Mouse (Mus musculus) hindbrain, embryonic 10.5 days (tissue): Measurements from ENCODE around the gene Lmna. TPM values are rescaled to one million over a fixed set of nuclear protein-coding genes. Genes with fewer than 3 reads are reported as not detected.

Experiments
- DNase-seq: peaks from one replicate; pipeline ENCODE4 v3.0.0-alpha.2; 2017; ENCODE audit warnings: low spot score
- H3K27ac ChIP-seq: fragments of 300-500 bp; sonication (generic); 2 replicates; pipeline ENCODE4 v1.5.1; 2016; ENCODE audit warnings: mild to moderate bottlenecking, moderate library complexity
- H3K27me3 ChIP-seq: fragments of 300-500 bp; sonication (generic); 2 replicates; pipeline ENCODE4 v1.6.1; 2016; ENCODE audit warnings: mild to moderate bottlenecking; ENCODE audit not compliant: poor library complexity, insufficient read depth, severe bottlenecking
- H3K36me3 ChIP-seq: fragments of 300-500 bp; sonication (generic); 2 replicates; pipeline ENCODE4 v1.6.1; 2016; ENCODE audit warnings: mild to moderate bottlenecking, moderate library complexity
- H3K4me1 ChIP-seq: fragments of 300-500 bp; sonication (generic); replicated peaks from 2 replicates; pipeline ENCODE4 v1.6.1; 2016; ENCODE audit warnings: mild to moderate bottlenecking
- H3K4me3 ChIP-seq: fragments of 300-500 bp; sonication (generic); 2 replicates; pipeline ENCODE4 v1.5.1; 2016; ENCODE audit warnings: mild to moderate bottlenecking, moderate library complexity
- H3K9me3 ChIP-seq: fragments of 300-500 bp; sonication (generic); 2 replicates; pipeline ENCODE4 v1.6.1; 2016; ENCODE audit warnings: mild to moderate bottlenecking, moderate library complexity
- WGBS: fragments of 180-500 bp; shearing (Covaris S2); methylation state at CpG from one replicate; pipeline ENCODE4 v1.1.7; 2016; 5-methylcytosine and 5-hydroxymethylcytosine counted together
- polyA plus RNA-seq: library from polyadenylated mRNA; unstranded; fragments of >200 nt; fragmentation: Nextera tagmentation; extraction: Ambion mirVana; gene quantifications from 2 replicates; pipeline ENCODE4 v1.2.1, GENCODE M21; 2016

The Lmna gene
- polyA plus RNA-seq: 13.4 and 24.0 TPM in 2 replicates

GRCm38 (mm10) chr3:88509692-88510420 is at the start of gene Lmna:
Lmna (minus strand) TSS chr3:88509956.
- Histone ChIP-seq H3K27me3 (peaks cover 6% of the 10 kb centered on the region), H3K36me3 (no peaks in the 10 kb centered on the region), H3K9me3 (no peaks in the 10 kb centered on the region), H3K27ac (peak within 1 kb of the TSS; percentile 87), H3K4me3 (peak within 1 kb of the TSS; percentile 54), H3K4me1 (peaks cover 58% of the 10 kb centered on the region)
- WGBS: under 1% methylated on average over 31 of the region's 31 CpGs
- DNase-seq: peak; percentile 92

GRCm38 (mm10) chr3:88556616-88557015 is 46.9 kb upstream of the Lmna start:
- no peaks in the 10 kb centered on the region for H3K27me3 ChIP-seq
- no peak for DNase-seq
- WGBS: 95% methylated on average over 8 of the region's 8 CpGs
- H3K36me3 ChIP-seq: peaks cover 66% of the 10 kb centered on the region
- no peaks in the 10 kb centered on the region for H3K9me3 ChIP-seq
- H3K4me1 ChIP-seq: peaks cover 38% of the 10 kb centered on the region
- H3K4me3 ChIP-seq: no peak overlapping the region
- H3K27ac ChIP-seq: no peak overlapping the region

DNA sequence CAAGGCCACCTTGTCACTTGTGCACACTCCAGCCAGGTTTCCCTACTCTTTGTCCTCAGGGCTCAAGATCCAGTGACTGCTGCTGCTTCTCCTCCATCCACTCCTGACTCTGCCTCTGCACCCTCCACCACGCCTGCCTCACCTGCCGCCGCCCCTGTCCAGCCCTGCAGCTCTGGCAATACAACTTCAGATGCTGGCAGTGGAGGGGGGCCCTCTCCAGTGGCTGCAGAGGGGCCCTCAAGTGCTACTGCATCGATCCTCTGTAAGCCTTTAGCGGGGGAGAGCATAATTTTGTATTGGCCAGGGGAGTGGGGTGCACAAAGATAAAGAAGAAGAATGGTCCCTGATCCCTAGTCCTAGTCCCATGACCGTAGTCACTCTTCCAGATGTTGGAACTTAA is 46.0 kb upstream of the Lmna start:
- no peak for DNase-seq
- Histone ChIP-seq H3K9me3 (no peaks in the 10 kb centered on the region), H3K27ac (no peak overlapping the region; the same call in 1 of the 2 replicates), H3K4me1 (peaks cover 42% of the 10 kb centered on the region), H3K4me3 (peak overlapping the region; percentile 93), H3K27me3 (no peaks in the 10 kb centered on the region), H3K36me3 (peaks cover 57% of the 10 kb centered on the region)
- WGBS: 98% methylated on average over 6 of the region's 6 CpGs

GRCm38 (mm10) chr3:88555069-88555605 is 45.4 kb upstream of the Lmna start:
- no peaks in the 10 kb centered on the region for H3K9me3 ChIP-seq
- WGBS: 84% methylated on average over 5 of the region's 5 CpGs
- H3K4me3 ChIP-seq: peak overlapping the region; percentile 93
- no peaks in the 10 kb centered on the region for H3K27me3 ChIP-seq
- H3K36me3 ChIP-seq: peaks cover 51% of the 10 kb centered on the region
- H3K4me1 ChIP-seq: peaks cover 45% of the 10 kb centered on the region
- peak overlapping the region; percentile 57 for H3K27ac ChIP-seq
- DNase-seq: no peak

DNA sequence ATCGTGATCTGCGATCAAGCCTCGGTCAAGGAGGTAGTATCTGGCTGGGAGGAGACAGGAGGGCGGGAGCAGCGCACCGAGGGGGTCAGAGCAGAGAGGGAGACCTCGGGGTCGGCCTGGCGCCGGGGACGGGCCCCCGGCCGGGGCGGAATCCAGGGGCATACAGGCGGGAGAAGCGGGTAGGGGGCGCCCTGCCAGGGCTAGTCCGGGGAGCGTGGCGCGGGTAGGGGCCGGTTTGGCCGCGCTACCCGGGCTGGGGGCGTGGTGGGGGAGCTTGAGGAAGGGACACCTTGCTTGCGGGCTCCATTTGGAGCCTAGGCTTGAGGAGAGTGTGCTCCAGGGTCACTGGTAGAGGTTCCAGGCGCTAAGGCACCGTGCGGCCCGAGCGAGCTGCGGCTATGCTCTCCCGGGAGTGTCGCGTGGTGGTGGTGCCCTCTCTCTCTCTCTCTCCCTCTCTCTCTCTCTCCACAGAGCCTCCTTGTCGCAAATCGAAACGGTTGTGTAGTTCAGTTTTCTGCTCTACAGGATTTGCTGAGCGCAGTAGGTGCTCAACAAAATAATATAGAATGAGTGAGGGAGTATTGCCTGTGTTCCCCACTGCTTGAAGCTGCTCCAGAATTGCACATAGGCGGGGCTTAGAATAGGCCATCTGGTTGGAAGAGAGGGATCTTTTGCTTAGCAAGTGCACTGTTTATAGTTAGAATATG is 44.3 kb upstream of the Lmna start:
- Histone ChIP-seq H3K4me3 (peak overlapping the region; percentile 93), H3K36me3 (peaks cover 40% of the 10 kb centered on the region), H3K9me3 (no peaks in the 10 kb centered on the region), H3K27me3 (no peaks in the 10 kb centered on the region), H3K4me1 (peaks cover 45% of the 10 kb centered on the region), H3K27ac (peak overlapping the region; percentile 98)
- no peak for DNase-seq
- WGBS: under 1% methylated on average over 41 of the region's 41 CpGs

DNA sequence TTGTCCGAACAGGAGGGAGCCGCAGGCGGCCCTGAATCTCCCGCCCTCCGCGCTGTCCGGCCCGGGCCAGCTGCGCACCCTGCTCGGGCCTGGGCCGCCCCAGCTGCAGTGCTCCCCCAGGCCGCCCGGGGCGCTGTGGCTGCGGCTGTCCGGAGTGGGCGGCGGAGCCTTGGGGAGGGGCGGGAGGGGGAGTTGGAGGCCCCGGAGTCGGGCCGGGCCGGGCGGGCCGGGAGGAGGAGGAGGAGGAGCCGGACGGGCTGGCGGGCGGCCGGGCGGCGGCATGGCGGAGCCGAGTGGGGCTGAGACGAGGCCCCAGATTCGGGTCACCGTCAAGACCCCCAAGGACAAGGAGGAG is 43.7 kb upstream of the Lmna start, which contains the start of gene Ubqln4:
TSS of gene Ubqln4 (plus strand) at position 234 of the 355 bp plus-strand sequence.
- Histone ChIP-seq H3K9me3 (no peaks in the 10 kb centered on the region), H3K36me3 (peaks cover 35% of the 10 kb centered on the region), H3K4me3 (peak within 1 kb of the TSS; percentile 93), H3K4me1 (peaks cover 45% of the 10 kb centered on the region), H3K27ac (peak within 1 kb of the TSS; percentile 98), H3K27me3 (no peaks in the 10 kb centered on the region)
- DNase-seq: peak; percentile 93
- under 1% methylated on average over 35 of the region's 37 CpGs for WGBS

- no peaks in the 10 kb centered on the region for H3K9me3 ChIP-seq
- no peaks in the 10 kb centered on the region for H3K27me3 ChIP-seq
- H3K36me3 ChIP-seq: peaks cover 29% of the 10 kb centered on the region
- H3K27ac ChIP-seq: peak within 1 kb of the TSS; percentile 98
- DNase-seq: peak; percentile 97
- under 1% methylated on average over 48 of the region's 48 CpGs for WGBS
- H3K4me1 ChIP-seq: peaks cover 47% of the 10 kb centered on the region
- peak within 1 kb of the TSS; percentile 93 for H3K4me3 ChIP-seq
Measured at GRCm38 (mm10) chr3:88552676-88553524, 43.1 kb upstream of the Lmna start, which contains the start of gene Lamtor2. Lamtor2 (minus strand) TSS chr3:88553074.

- DNase-seq: no peak
- H3K27ac ChIP-seq: peak overlapping the region; percentile 98
- H3K9me3 ChIP-seq: no peaks in the 10 kb centered on the region
- H3K36me3 ChIP-seq: peaks cover 21% of the 10 kb centered on the region
- peaks cover 48% of the 10 kb centered on the region for H3K4me1 ChIP-seq
- H3K27me3 ChIP-seq: no peaks in the 10 kb centered on the region
- 28% methylated on average over 16 of the region's 16 CpGs for WGBS
- H3K4me3 ChIP-seq: peak overlapping the region; percentile 93
Measured at GRCm38 (mm10) chr3:88552082-88552645, 42.4 kb upstream of the Lmna start.

DNA sequence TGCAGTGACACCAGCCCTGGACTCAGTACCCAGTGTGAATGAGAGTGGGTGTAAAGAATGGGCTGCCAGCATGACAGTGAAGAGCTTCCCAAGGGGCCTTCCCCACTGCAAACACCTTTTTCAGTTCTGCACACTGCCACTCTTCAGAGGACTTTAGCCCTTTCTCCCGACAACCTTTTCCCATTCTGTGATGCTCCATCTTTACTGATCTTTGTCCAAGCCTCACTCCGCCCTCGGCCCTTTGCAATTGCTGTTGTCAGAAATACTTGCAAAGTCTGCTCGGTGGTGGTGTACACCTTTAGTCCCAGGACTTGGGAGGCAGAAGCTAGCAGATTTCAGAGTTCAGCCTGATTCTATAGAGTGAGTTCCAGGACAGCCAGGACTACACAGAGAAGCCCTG is 41.8 kb upstream of the Lmna start:
- peak overlapping the region; percentile 93 for H3K4me3 ChIP-seq
- WGBS: 78% methylated on average over 4 of the region's 4 CpGs
- no peak for DNase-seq
- peaks cover 49% of the 10 kb centered on the region for H3K4me1 ChIP-seq
- H3K9me3 ChIP-seq: no peaks in the 10 kb centered on the region
- H3K36me3 ChIP-seq: peaks cover 16% of the 10 kb centered on the region
- no peak overlapping the region for H3K27ac ChIP-seq
- H3K27me3 ChIP-seq: no peaks in the 10 kb centered on the region

GRCm38 (mm10) chr3:88548180-88548917 is 38.6 kb upstream of the Lmna start, which contains the start of gene Rab25:
Rab25 (minus strand) TSS chr3:88548300.
- WGBS: 49% methylated on average over 18 of the region's 18 CpGs
- Histone ChIP-seq H3K27me3 (no peaks in the 10 kb centered on the region), H3K9me3 (no peaks in the 10 kb centered on the region), H3K27ac (no peak within 1 kb of the TSS), H3K4me3 (peak within 1 kb of the TSS; percentile 6; the same call in 1 of the 2 replicates), H3K4me1 (peaks cover 40% of the 10 kb centered on the region), H3K36me3 (no peaks in the 10 kb centered on the region)
- no peak for DNase-seq

- DNase-seq: no peak
- no peak overlapping the region for H3K4me3 ChIP-seq
- H3K27ac ChIP-seq: no peak overlapping the region
- H3K4me1 ChIP-seq: peaks cover 46% of the 10 kb centered on the region
- H3K27me3 ChIP-seq: no peaks in the 10 kb centered on the region
- peaks cover 3% of the 10 kb centered on the region for H3K36me3 ChIP-seq
- no peaks in the 10 kb centered on the region for H3K9me3 ChIP-seq
- 84% methylated on average over 6 of the region's 6 CpGs for WGBS
Measured at GRCm38 (mm10) chr3:88546674-88547418, 37.1 kb upstream of the Lmna start.
